Mouse (Mus musculus) forebrain, embryonic 12.5 days (tissue): Measurements from ENCODE around the gene Cltb. TPM values are rescaled to one million over a fixed set of nuclear protein-coding genes. Genes with fewer than 3 reads are reported as not detected.
A peak's percentile ranks its signal among the peaks of the same experiment; 100 is the strongest.

Experiments used
- ATAC-seq: fragments of 200-750 bp; cut with Nextera tagmentation; 2 replicates; pipeline ENCODE4 v1.8.0; 2017; ENCODE audit warnings: moderate TSS enrichment; ENCODE audit not compliant: low FRiP score
- H3K27ac ChIP-seq: fragments of 300-500 bp; sonication (generic); 2 replicates; pipeline ENCODE4 v1.5.1; 2016; ENCODE audit warnings: mild to moderate bottlenecking
- H3K27me3 ChIP-seq: fragments of 300-500 bp; sonication (generic); 2 replicates; pipeline ENCODE4 v1.6.1; 2016; ENCODE audit warnings: mild to moderate bottlenecking
- H3K36me3 ChIP-seq: fragments of 300-500 bp; sonication (generic); replicated peaks from 2 replicates; pipeline ENCODE4 v1.6.1; 2016; ENCODE audit warnings: mild to moderate bottlenecking
- H3K4me1 ChIP-seq: fragments of 300-500 bp; sonication (generic); 2 replicates; pipeline ENCODE4 v1.6.1; 2016
- H3K4me2 ChIP-seq: fragments of 300-500 bp; sonication (generic); 2 replicates; pipeline ENCODE4 v1.6.1; 2016; ENCODE audit warnings: mild to moderate bottlenecking, moderate library complexity
- H3K4me3 ChIP-seq: fragments of 300-500 bp; sonication (generic); replicated peaks from 2 replicates; pipeline ENCODE4 v1.5.1; 2016; ENCODE audit warnings: mild to moderate bottlenecking
- H3K9ac ChIP-seq: fragments of 300-500 bp; sonication (generic); 2 replicates; pipeline ENCODE4 v1.6.1; 2016; ENCODE audit warnings: mild to moderate bottlenecking
- H3K9me3 ChIP-seq: fragments of 300-500 bp; sonication (generic); 2 replicates; pipeline ENCODE4 v1.6.1; 2016
- WGBS: fragments of 180-500 bp; shearing (Covaris S2); methylation state at CpG from one replicate; pipeline ENCODE4 v1.1.7; 2016; 5-methylcytosine and 5-hydroxymethylcytosine counted together
- polyA plus RNA-seq: library from polyadenylated mRNA; unstranded; fragments of >200 nt; fragmentation: Nextera tagmentation; extraction: Ambion mirVana; gene quantifications from 2 replicates; pipeline ENCODE4 v1.2.1, GENCODE M21; 2016

The Cltb gene
- polyA plus RNA-seq, 1 experiment from 2014 or later: 32.7 TPM

- Histone ChIP-seq H3K9ac (no peak overlapping the region), H3K27ac (no peak overlapping the region), H3K27me3 (peaks cover 64% of the 10 kb centered on the region), H3K36me3 (no peaks in the 10 kb centered on the region), H3K9me3 (no peaks in the 10 kb centered on the region), H3K4me1 (peaks cover 24% of the 10 kb centered on the region), H3K4me3 (no peak overlapping the region), H3K4me2 (no peak overlapping the region)
- no peak for ATAC-seq
- WGBS: 14% methylated on average over 1 of the region's 1 CpGs
Measured at GRCm38 (mm10) chr13:54609301-54609700, 1.8 kb downstream of the Cltb start.

GRCm38 (mm10) chr13:54608666-54609065, 2.5 kb downstream of the Cltb start:
- H3K27me3 ChIP-seq: peaks cover 64% of the 10 kb centered on the region
- no peaks in the 10 kb centered on the region for H3K9me3 ChIP-seq
- H3K9ac ChIP-seq: no peak overlapping the region
- H3K36me3 ChIP-seq: no peaks in the 10 kb centered on the region
- peak overlapping the region; percentile 21; the same call in 1 of the 2 replicates for H3K4me2 ChIP-seq
- 8% methylated on average over 8 of the region's 8 CpGs for WGBS
- peaks cover 29% of the 10 kb centered on the region for H3K4me1 ChIP-seq
- H3K27ac ChIP-seq: no peak overlapping the region
- no peak overlapping the region for H3K4me3 ChIP-seq
- no peak for ATAC-seq

- no peak overlapping the region for H3K4me2 ChIP-seq
- no peak for ATAC-seq
- H3K4me1 ChIP-seq: peaks cover 34% of the 10 kb centered on the region
- WGBS: 77% methylated on average over 3 of the region's 3 CpGs
- H3K27ac ChIP-seq: no peak overlapping the region
- H3K9me3 ChIP-seq: no peaks in the 10 kb centered on the region
- H3K4me3 ChIP-seq: no peak overlapping the region
- H3K27me3 ChIP-seq: peaks cover 68% of the 10 kb centered on the region
- H3K36me3 ChIP-seq: no peaks in the 10 kb centered on the region
- H3K9ac ChIP-seq: no peak overlapping the region
Measured at GRCm38 (mm10) chr13:54608002-54608401, 3.1 kb downstream of the Cltb start.

GRCm38 (mm10) chr13:54607204-54607603, 3.9 kb downstream of the Cltb start:
- Histone ChIP-seq H3K9ac (no peak overlapping the region), H3K4me1 (peaks cover 34% of the 10 kb centered on the region), H3K36me3 (no peaks in the 10 kb centered on the region), H3K27me3 (peaks cover 76% of the 10 kb centered on the region), H3K4me2 (no peak overlapping the region), H3K27ac (no peak overlapping the region), H3K4me3 (no peak overlapping the region), H3K9me3 (no peaks in the 10 kb centered on the region)
- WGBS: 77% methylated on average over 5 of the region's 5 CpGs
- no peak for ATAC-seq

- no peak overlapping the region for H3K9ac ChIP-seq
- 78% methylated on average over 5 of the region's 5 CpGs for WGBS
- H3K4me2 ChIP-seq: no peak overlapping the region
- no peak overlapping the region for H3K27ac ChIP-seq
- peaks cover 21% of the 10 kb centered on the region for H3K4me1 ChIP-seq
- no peaks in the 10 kb centered on the region for H3K9me3 ChIP-seq
- H3K27me3 ChIP-seq: peaks cover 77% of the 10 kb centered on the region
- no peak for ATAC-seq
- H3K36me3 ChIP-seq: no peaks in the 10 kb centered on the region
- H3K4me3 ChIP-seq: no peak overlapping the region
Measured at GRCm38 (mm10) chr13:54605426-54605825, 5.7 kb downstream of the Cltb start.

GRCm38 (mm10) chr13:54604221-54604620, 6.9 kb downstream of the Cltb start:
- 31% methylated on average over 4 of the region's 4 CpGs for WGBS
- Histone ChIP-seq H3K4me3 (no peak overlapping the region), H3K9ac (no peak overlapping the region), H3K27me3 (peaks cover 65% of the 10 kb centered on the region), H3K4me2 (no peak overlapping the region), H3K9me3 (no peaks in the 10 kb centered on the region), H3K27ac (no peak overlapping the region), H3K36me3 (0 out of 2 replicates have a peak, but pooled peaks cover 2% of the 10 kb centered on the region), H3K4me1 (peaks cover 19% of the 10 kb centered on the region)
- no peak for ATAC-seq

GRCm38 (mm10) chr13:54603501-54603900, 7.6 kb downstream of the Cltb start:
- Histone ChIP-seq H3K4me2 (no peak overlapping the region), H3K27me3 (peaks cover 58% of the 10 kb centered on the region)

GRCm38 (mm10) chr13:54602639-54603111, 8.5 kb downstream of the Cltb start:
- H3K9ac ChIP-seq: no peak overlapping the region
- peaks cover 11% of the 10 kb centered on the region; the same call in 1 of the 2 replicates for H3K4me1 ChIP-seq
- peaks cover 57% of the 10 kb centered on the region for H3K27me3 ChIP-seq
- no peak overlapping the region for H3K4me3 ChIP-seq
- no peak overlapping the region for H3K27ac ChIP-seq
- peaks cover 9% of the 10 kb centered on the region; the same call in 1 of the 2 replicates for H3K36me3 ChIP-seq
- no peak for ATAC-seq
- H3K4me2 ChIP-seq: no peak overlapping the region
- H3K9me3 ChIP-seq: no peaks in the 10 kb centered on the region
- WGBS: 57% methylated on average over 3 of the region's 3 CpGs

More at GRCm38 (mm10) chr13:54603501-54603900, 7.6 kb downstream of the Cltb start:
- H3K4me1 ChIP-seq: peaks cover 12% of the 10 kb centered on the region; the same call in 1 of the 2 replicates
- no peak for ATAC-seq
- H3K9me3 ChIP-seq: no peaks in the 10 kb centered on the region
- H3K4me3 ChIP-seq: no peak overlapping the region
- no peak overlapping the region for H3K9ac ChIP-seq
- H3K27ac ChIP-seq: no peak overlapping the region
- H3K36me3 ChIP-seq: 0 out of 2 replicates have a peak, but pooled peaks cover 5% of the 10 kb centered on the region

- ATAC-seq: no peak
- H3K9ac ChIP-seq: no peak overlapping the region
- H3K9me3 ChIP-seq: no peaks in the 10 kb centered on the region
- no peak overlapping the region for H3K4me2 ChIP-seq
- WGBS: 89% methylated on average over 12 of the region's 12 CpGs
- peaks cover 5% of the 10 kb centered on the region; the same call in 1 of the 2 replicates for H3K4me1 ChIP-seq
- peaks cover 31% of the 10 kb centered on the region for H3K27me3 ChIP-seq
- H3K27ac ChIP-seq: no peak overlapping the region
- H3K4me3 ChIP-seq: no peak overlapping the region
- peaks cover 11% of the 10 kb centered on the region; the same call in 1 of the 2 replicates for H3K36me3 ChIP-seq
Measured at GRCm38 (mm10) chr13:54598622-54599143, 12.5 kb downstream of the Cltb start.

GRCm38 (mm10) chr13:54596870-54597269, 14.3 kb downstream of the Cltb start:
- Histone ChIP-seq H3K27ac (no peak overlapping the region), H3K4me2 (no peak overlapping the region), H3K4me3 (no peak overlapping the region), H3K4me1 (peaks cover 2% of the 10 kb centered on the region; the same call in 1 of the 2 replicates), H3K9ac (no peak overlapping the region), H3K27me3 (peaks cover 15% of the 10 kb centered on the region), H3K9me3 (no peaks in the 10 kb centered on the region), H3K36me3 (peaks cover 14% of the 10 kb centered on the region; the same call in 1 of the 2 replicates)
- no peak for ATAC-seq
- WGBS: 73% methylated on average over 5 of the region's 5 CpGs

- H3K9ac ChIP-seq: no peak overlapping the region
Measured at GRCm38 (mm10) chr13:54596107-54596690, 14.9 kb downstream of the Cltb start.

GRCm38 (mm10) chr13:54593617-54594016, 17.5 kb downstream of the Cltb start:
- Histone ChIP-seq H3K27me3 (0 out of 2 replicates have a peak, but pooled peaks cover 5% of the 10 kb centered on the region), H3K4me1 (peaks cover 23% of the 10 kb centered on the region), H3K27ac (no peak overlapping the region), H3K9me3 (no peaks in the 10 kb centered on the region), H3K36me3 (peaks cover 8% of the 10 kb centered on the region; the same call in 1 of the 2 replicates), H3K9ac (no peak overlapping the region), H3K4me2 (no peak overlapping the region), H3K4me3 (no peak overlapping the region)
- 88% methylated on average over 11 of the region's 11 CpGs for WGBS
- no peak for ATAC-seq

More at GRCm38 (mm10) chr13:54596107-54596690, 14.9 kb downstream of the Cltb start:
- Histone ChIP-seq H3K27ac (no peak overlapping the region), H3K4me3 (no peak overlapping the region), H3K27me3 (peaks cover 11% of the 10 kb centered on the region), H3K4me1 (peaks cover 9% of the 10 kb centered on the region), H3K9me3 (no peaks in the 10 kb centered on the region), H3K36me3 (peaks cover 14% of the 10 kb centered on the region; the same call in 1 of the 2 replicates), H3K4me2 (no peak overlapping the region)
- no peak for ATAC-seq
- WGBS: 89% methylated on average over 8 of the region's 8 CpGs
